Mouse (Mus musculus) lung, adult 2 months (tissue): ENCODE data around the gene Ptpn14.

ENCODE experiments used
- CTCF ChIP-seq: fragments of 200-500 bp; IDR thresholded peaks from 2 replicates; pipeline ENCODE4 v1.5.1; 2011; ENCODE audit warnings: mild to moderate bottlenecking, low read length, control low read depth; ENCODE audit not compliant: insufficient read depth
- POLR2A ChIP-seq: fragments of 200-500 bp; IDR thresholded peaks from 2 replicates; pipeline ENCODE4 v1.6.1; 2011; ENCODE audit warnings: low read depth, mild to moderate bottlenecking, control low read depth, low read length, borderline replicate concordance; ENCODE audit errors: extremely low read depth

- TF ChIP-seq CTCF (no peak), POLR2A (no peak)
These were observed 138.6 kb downstream of the Ptpn14 start for GRCm38 (mm10) chr1:189866621-189867020.
